Mouse (Mus musculus) midbrain, embryonic 12.5 days (tissue): Measurements from ENCODE around the gene Ankrd9. TPM values are rescaled to one million over a fixed set of nuclear protein-coding genes. Genes with fewer than 3 reads are reported as not detected.
A peak's percentile ranks its signal among the peaks of the same experiment; 100 is the strongest.

Experiments used
- ATAC-seq: fragments of 200-750 bp; cut with Nextera tagmentation; 2 replicates; pipeline ENCODE4 v1.8.0; 2017; ENCODE audit warnings: low read depth, moderate TSS enrichment, moderate library complexity; ENCODE audit not compliant: low FRiP score
- H3K27ac ChIP-seq: fragments of 300-500 bp; sonication (generic); replicated peaks from 2 replicates; pipeline ENCODE4 v1.5.1; 2016; ENCODE audit warnings: mild to moderate bottlenecking
- H3K27me3 ChIP-seq: fragments of 300-500 bp; sonication (generic); 2 replicates; pipeline ENCODE4 v1.6.1; 2016; ENCODE audit warnings: mild to moderate bottlenecking
- H3K36me3 ChIP-seq: fragments of 300-500 bp; sonication (generic); 2 replicates; pipeline ENCODE4 v1.6.1; 2016
- H3K4me1 ChIP-seq: fragments of 300-500 bp; sonication (generic); 2 replicates; pipeline ENCODE4 v1.6.1; 2016
- H3K4me2 ChIP-seq: fragments of 300-500 bp; sonication (generic); replicated peaks from 2 replicates; pipeline ENCODE4 v1.6.1; 2016; ENCODE audit warnings: mild to moderate bottlenecking, moderate library complexity
- H3K4me3 ChIP-seq: fragments of 300-500 bp; sonication (generic); 2 replicates; pipeline ENCODE4 v1.5.1; 2016; ENCODE audit warnings: mild to moderate bottlenecking
- H3K9ac ChIP-seq: fragments of 300-500 bp; sonication (generic); replicated peaks from 2 replicates; pipeline ENCODE4 v1.6.1; 2016; ENCODE audit warnings: mild to moderate bottlenecking, moderate library complexity
- H3K9me3 ChIP-seq: fragments of 300-500 bp; sonication (generic); 2 replicates; pipeline ENCODE4 v1.6.1; 2016; ENCODE audit warnings: mild to moderate bottlenecking
- WGBS: fragments of 180-500 bp; shearing (Covaris S2); methylation state at CpG from one replicate; pipeline ENCODE4 v1.1.7; 2016; 5-methylcytosine and 5-hydroxymethylcytosine counted together
- polyA plus RNA-seq: library from polyadenylated mRNA; unstranded; fragments of >200 nt; fragmentation: Nextera tagmentation; extraction: Ambion mirVana; gene quantifications from 2 replicates; pipeline ENCODE4 v1.2.1, GENCODE M21; 2016

Ankrd9 gene
- polyA plus RNA-seq, 1 experiment from 2014 or later, result 11.7 TPM

DNA sequence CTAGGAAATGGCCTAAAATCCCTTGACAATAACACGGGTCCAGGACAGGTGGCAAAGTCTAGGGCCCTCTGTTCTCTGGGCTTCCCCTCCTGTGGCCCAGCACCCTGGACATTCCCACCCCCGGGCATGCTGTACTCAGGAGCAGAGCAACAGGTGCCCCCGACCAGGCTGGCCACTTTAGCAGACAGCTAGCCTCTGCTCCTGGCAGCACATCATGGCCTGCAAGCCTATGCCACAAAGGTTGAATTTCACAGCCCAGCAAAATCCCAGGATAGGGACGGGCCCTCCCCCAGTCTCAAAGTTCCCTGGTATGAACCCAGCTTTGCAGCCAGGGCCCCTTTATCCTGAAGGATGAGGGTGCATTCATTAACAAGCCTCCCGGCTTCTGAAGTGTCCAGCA is 3.5 kb downstream of the Ankrd9 start:
- H3K4me3 ChIP-seq, result no peak overlapping the region
- no peaks in the 10 kb centered on the region for H3K9me3 ChIP-seq
- H3K4me1 ChIP-seq, result peaks cover 13% of the 10 kb centered on the region
- no peaks in the 10 kb centered on the region for H3K27me3 ChIP-seq
- peaks cover 48% of the 10 kb centered on the region for H3K36me3 ChIP-seq
- H3K27ac ChIP-seq, result no peak overlapping the region
- H3K9ac ChIP-seq, result no peak overlapping the region
- no peak overlapping the region for H3K4me2 ChIP-seq
- WGBS, result 87% methylated on average over 5 of the region's 5 CpGs
- no peak for ATAC-seq

DNA sequence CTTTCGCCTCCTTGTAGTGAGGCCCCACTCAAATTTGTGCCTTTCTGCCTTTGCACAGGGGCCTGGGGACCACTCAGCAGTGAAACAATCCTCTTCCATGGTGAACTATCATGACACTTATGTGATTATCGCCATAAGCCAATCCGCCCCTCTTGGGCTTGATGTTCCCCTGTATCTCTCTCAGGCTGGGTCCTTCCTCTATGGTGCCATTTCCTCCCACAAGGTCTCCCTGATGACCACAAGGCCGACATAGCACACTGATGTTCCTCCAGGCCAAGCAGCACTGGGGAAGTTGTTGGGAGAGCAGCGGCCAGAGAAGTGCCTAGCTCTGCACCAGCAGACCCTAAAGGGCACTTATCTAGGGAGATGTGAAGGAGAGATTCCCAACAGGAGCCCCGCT is 4.1 kb downstream of the Ankrd9 start:
- no peak overlapping the region for H3K27ac ChIP-seq
- H3K9ac ChIP-seq, result no peak overlapping the region
- no peak for ATAC-seq
- 94% methylated on average over 6 of the region's 6 CpGs for WGBS
- peaks cover 13% of the 10 kb centered on the region for H3K4me1 ChIP-seq
- no peak overlapping the region for H3K4me2 ChIP-seq
- H3K4me3 ChIP-seq, result no peak overlapping the region
- peaks cover 55% of the 10 kb centered on the region for H3K36me3 ChIP-seq
- H3K27me3 ChIP-seq, result no peaks in the 10 kb centered on the region
- no peaks in the 10 kb centered on the region for H3K9me3 ChIP-seq

DNA sequence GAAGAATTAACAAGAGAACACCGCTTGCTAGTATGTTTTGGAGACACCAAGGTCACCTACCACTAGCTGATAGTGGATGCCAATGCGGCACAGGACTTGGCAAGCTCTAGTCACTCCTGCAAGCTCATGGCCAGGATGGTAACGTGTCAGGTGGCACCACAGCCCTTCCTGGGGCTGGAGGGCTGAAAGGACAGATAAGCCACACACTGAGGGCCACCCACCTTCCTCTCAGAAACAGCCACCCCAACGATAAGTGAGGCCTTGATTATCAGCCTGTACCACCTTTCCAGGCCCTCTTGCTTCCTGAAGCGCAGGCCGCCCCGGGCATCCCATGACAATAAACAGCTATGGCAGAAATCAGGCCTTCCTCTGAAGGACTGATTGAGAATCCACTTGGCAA is 4.5 kb downstream of the Ankrd9 start:
- WGBS, result 96% methylated on average over 7 of the region's 7 CpGs
- Histone ChIP-seq H3K9ac (no peak overlapping the region), H3K36me3 (peaks cover 59% of the 10 kb centered on the region), H3K4me3 (no peak overlapping the region), H3K4me2 (no peak overlapping the region), H3K27ac (no peak overlapping the region), H3K27me3 (no peaks in the 10 kb centered on the region), H3K4me1 (peaks cover 12% of the 10 kb centered on the region), H3K9me3 (no peaks in the 10 kb centered on the region)
- ATAC-seq, result no peak

DNA sequence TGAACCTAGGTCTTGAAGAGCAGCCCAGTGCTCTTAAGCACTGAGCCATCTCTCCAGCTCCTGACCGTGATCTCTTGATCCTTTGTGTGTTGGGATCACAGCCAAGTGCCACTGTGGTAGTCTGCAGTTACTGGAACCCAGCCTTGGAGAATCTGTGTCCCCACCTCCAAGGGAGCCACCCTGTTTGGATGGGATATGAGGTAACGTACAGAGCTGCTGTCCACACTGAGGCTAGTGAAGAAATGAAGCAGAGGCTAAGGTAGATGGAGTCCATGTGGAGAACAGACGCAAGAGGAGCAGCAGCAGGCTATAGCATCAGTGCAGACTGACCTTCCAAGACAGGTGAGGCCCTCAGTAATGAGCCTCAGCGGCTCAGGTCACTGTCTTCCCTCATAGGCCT is 5.0 kb downstream of the Ankrd9 start:
- peaks cover 64% of the 10 kb centered on the region for H3K36me3 ChIP-seq
- no peak overlapping the region for H3K9ac ChIP-seq
- no peak for ATAC-seq
- H3K27ac ChIP-seq, result no peak overlapping the region
- no peak overlapping the region for H3K4me2 ChIP-seq
- H3K4me1 ChIP-seq, result peaks cover 9% of the 10 kb centered on the region
- no peaks in the 10 kb centered on the region for H3K27me3 ChIP-seq
- no peaks in the 10 kb centered on the region for H3K9me3 ChIP-seq
- H3K4me3 ChIP-seq, result no peak overlapping the region
- WGBS, result 98% methylated on average over 4 of the region's 4 CpGs

DNA sequence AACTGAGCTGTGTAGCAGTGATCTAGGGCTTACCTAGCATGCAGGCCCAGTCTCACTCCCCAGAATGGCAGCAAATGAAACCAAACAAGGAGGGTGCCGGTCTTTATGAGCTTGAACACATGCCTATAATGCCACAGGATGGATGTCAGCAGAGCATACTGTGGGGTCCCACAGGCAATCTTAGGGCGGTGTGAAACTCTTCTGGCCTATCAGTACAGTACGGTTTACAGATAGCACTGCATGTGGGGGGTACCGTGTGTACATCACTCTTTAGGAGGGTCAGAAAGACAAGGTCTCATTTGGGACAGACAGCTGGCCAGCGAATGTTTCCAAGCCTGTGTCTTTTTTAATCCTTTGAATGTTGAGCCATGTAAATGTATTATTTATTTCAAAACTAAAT is 6.9 kb downstream of the Ankrd9 start:
- H3K4me2 ChIP-seq, result no peak overlapping the region
- 94% methylated on average over 5 of the region's 5 CpGs for WGBS
- H3K27ac ChIP-seq, result no peak overlapping the region
- no peak for ATAC-seq
- no peak overlapping the region for H3K9ac ChIP-seq
- H3K36me3 ChIP-seq, result peaks cover 73% of the 10 kb centered on the region
- no peaks in the 10 kb centered on the region for H3K4me1 ChIP-seq
- H3K4me3 ChIP-seq, result no peak overlapping the region
- no peaks in the 10 kb centered on the region for H3K27me3 ChIP-seq
- no peaks in the 10 kb centered on the region for H3K9me3 ChIP-seq

DNA sequence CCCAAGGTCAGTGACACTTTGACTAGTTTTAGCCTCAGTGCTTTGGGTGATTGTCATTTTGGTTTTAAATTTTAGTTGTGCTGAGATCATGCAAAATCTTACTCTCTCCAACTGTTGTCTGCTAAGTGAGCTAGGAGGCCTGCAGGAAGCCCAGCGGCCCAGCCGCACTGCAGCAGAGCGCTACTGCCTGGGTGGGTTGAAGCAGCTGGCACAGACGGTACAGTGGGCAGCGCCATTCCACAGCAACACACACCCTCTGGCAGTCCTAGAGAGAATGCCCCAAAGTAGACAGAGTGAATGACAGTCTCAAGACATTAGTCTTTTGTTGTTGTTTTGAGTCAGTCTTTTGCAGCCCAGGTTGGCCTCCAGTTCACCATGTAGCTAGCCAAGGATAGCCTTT is 8.4 kb downstream of the Ankrd9 start:
- 97% methylated on average over 5 of the region's 5 CpGs for WGBS
- Histone ChIP-seq H3K36me3 (peaks cover 59% of the 10 kb centered on the region), H3K27me3 (no peaks in the 10 kb centered on the region)

DNA sequence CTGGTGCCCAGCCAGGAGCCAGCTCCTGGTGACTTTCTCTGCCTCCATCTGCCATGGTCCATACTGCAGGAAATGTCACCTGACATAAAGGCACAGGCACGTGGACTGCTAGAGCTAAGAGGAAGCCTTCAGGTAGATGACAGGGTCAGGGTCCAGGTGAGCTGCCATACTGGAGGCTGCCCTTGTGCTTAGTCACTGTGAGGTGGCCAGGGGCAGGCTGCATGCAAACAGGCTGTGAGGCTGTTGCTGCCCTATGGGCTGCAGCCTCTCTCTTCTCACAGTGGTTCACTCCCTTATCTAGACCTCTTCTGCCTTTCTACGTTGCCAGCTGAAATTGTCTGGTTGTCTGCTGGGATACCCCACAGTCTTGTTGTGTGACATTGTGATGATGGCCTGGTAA is 11.7 kb downstream of the Ankrd9 start:
- WGBS, result 97% methylated on average over 2 of the region's 2 CpGs
- H3K36me3 ChIP-seq, result peaks cover 40% of the 10 kb centered on the region

More for the DNA sequence above, 8.4 kb downstream of the Ankrd9 start:
- Histone ChIP-seq H3K4me3 (0 out of 2 replicates have a peak overlapping the region, but pooled peaks have one; percentile 2), H3K9ac (no peak overlapping the region), H3K4me2 (no peak overlapping the region), H3K9me3 (no peaks in the 10 kb centered on the region), H3K27ac (no peak overlapping the region), H3K4me1 (no peaks in the 10 kb centered on the region)
- ATAC-seq, result no peak

DNA sequence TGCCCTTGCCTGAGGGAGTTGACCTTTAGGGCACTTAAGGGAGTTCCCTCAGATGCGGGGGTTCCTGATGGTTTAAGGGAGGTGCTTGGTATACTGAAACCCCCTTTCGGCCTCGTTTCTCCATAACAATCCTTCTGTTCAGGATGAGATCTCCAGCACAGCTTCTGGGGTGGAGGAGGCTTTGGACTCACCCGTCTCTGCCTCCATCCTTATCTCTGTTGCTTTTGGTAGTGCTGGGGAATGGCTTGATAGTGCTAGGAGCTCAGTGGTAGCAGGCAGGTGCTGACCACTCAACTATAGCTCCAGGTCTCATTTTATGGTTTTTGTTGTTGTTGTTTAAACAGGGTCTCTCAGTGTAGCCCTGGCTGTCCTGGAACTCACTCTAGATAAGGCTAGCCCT is 12.8 kb downstream of the Ankrd9 start:
- Histone ChIP-seq H3K27ac (no peak overlapping the region), H3K4me3 (no peak overlapping the region), H3K9ac (no peak overlapping the region), H3K4me2 (no peak overlapping the region), H3K9me3 (no peaks in the 10 kb centered on the region), H3K36me3 (peaks cover 48% of the 10 kb centered on the region), H3K27me3 (no peaks in the 10 kb centered on the region), H3K4me1 (no peaks in the 10 kb centered on the region)
- no peak for ATAC-seq
- WGBS, result 90% methylated on average over 4 of the region's 4 CpGs

More for the DNA sequence above, 11.7 kb downstream of the Ankrd9 start:
- Histone ChIP-seq H3K9me3 (no peaks in the 10 kb centered on the region), H3K4me2 (no peak overlapping the region), H3K9ac (no peak overlapping the region), H3K27ac (no peak overlapping the region), H3K27me3 (no peaks in the 10 kb centered on the region), H3K4me1 (no peaks in the 10 kb centered on the region), H3K4me3 (no peak overlapping the region)
- no peak for ATAC-seq

DNA sequence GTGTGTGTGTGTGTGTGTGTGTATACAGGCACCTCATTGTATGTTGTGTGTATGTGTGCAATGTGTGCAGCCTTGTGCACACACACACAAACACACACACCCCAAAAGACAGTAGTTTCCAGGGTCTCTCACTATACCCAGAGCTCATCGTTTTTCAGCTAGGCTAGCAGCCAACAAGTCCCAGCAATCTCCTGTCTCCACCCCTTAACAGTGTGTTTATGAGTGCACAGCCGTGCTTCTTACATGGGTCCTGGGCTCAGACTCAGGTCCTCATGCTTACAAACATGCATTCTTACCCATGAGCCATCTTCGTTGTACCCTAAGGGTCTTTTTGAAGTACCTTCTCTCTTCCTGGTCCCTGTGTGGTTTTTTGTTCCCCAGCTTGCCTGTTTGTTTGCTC is 13.3 kb downstream of the Ankrd9 start:
- H3K9me3 ChIP-seq, result no peaks in the 10 kb centered on the region

DNA sequence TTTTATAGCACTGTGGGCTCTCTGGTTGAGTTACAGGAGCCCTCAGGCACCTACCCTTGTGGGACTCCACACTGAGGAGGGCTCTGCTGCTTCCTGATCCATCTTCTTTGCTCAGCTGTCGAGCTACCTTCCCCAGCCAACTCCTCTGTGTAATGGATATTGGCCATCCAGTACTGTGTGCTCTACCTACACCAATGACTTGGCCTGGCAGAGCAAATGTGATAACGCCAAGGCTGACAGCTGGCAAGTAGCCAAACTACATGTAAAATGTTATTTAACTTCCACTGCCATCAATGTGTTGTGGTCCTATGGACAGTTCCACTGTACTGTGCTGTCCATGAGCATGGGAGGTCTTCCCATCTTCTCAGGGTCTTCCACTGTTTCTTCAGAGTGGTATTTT is 16.9 kb downstream of the Ankrd9 start:
- H3K4me1 ChIP-seq, result no peaks in the 10 kb centered on the region
- H3K27ac ChIP-seq, result no peak overlapping the region
- H3K9ac ChIP-seq, result no peak overlapping the region
- H3K4me3 ChIP-seq, result no peak overlapping the region
- H3K27me3 ChIP-seq, result no peaks in the 10 kb centered on the region
- peaks cover 35% of the 10 kb centered on the region for H3K36me3 ChIP-seq
- H3K9me3 ChIP-seq, result no peaks in the 10 kb centered on the region
- ATAC-seq, result no peak
- 89% methylated on average over 2 of the region's 2 CpGs for WGBS
- no peak overlapping the region for H3K4me2 ChIP-seq

More for the DNA sequence above, 13.3 kb downstream of the Ankrd9 start:
- 86% methylated on average over 3 of the region's 3 CpGs for WGBS
- H3K9ac ChIP-seq, result no peak overlapping the region; the same call in 1 of the 2 replicates
- no peak for ATAC-seq
- H3K4me2 ChIP-seq, result no peak overlapping the region
- H3K4me3 ChIP-seq, result no peak overlapping the region
- H3K4me1 ChIP-seq, result no peaks in the 10 kb centered on the region
- H3K27me3 ChIP-seq, result no peaks in the 10 kb centered on the region
- peaks cover 47% of the 10 kb centered on the region for H3K36me3 ChIP-seq
- H3K27ac ChIP-seq, result no peak overlapping the region

DNA sequence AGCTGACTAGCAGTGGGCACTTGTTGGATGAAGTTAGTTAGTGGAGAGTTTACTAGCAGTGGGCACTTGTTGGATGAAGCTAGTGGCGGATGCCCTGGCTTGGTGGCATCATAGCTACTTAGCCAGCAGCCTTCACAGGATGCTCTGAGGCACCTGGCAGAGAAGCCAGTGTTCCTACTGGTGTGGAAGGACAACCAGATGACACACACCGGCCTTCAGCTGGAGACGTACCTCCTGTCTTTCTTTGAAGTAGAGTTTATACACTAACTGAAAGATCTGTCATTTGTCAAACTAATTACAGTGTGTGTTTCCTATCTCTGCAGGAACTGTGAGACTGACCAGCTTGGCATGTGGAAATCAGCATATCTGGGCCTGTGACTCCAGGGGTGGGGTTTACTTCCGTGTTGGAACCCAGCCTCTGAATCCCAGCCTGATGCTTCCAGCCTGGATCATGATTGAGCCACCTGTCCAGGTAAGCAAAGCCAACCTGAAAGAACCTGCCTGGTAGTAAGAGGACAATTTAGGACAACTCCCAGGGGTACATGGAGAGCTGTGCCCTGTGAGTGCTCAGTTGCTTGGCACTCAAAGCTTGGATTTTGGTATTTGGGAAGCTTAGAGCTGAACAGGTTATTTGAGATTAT is 24.4 kb downstream of the Ankrd9 start:
- no peak for ATAC-seq
- Histone ChIP-seq H3K27ac (no peak overlapping the region), H3K9ac (no peak overlapping the region), H3K4me1 (no peaks in the 10 kb centered on the region), H3K4me2 (no peak overlapping the region), H3K4me3 (no peak overlapping the region), H3K27me3 (no peaks in the 10 kb centered on the region), H3K36me3 (peaks cover 32% of the 10 kb centered on the region), H3K9me3 (no peaks in the 10 kb centered on the region)
- 86% methylated on average over 4 of the region's 4 CpGs for WGBS

DNA sequence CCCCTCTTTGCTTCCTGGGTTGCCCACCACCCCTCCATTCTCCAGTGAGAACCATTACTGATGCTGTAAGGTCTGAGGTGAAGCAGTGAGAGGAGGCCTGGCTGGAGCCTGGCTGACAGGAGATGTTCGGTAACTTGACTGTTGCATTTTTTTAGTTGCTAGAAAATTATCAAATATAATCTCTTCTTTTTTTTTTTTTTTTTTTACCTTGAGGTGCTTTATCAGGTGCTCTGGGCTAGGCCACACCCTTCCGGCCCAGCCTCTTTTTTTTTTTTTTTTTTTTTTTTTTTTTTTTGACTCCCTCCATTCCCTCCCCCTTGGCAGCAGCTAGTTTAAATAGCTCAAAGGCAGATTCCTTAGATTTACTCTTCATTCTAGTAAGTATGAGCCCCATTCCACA is 24.9 kb downstream of the Ankrd9 start:
- Histone ChIP-seq H3K36me3 (peaks cover 31% of the 10 kb centered on the region), H3K4me2 (no peak overlapping the region)
- 87% methylated on average over 2 of the region's 2 CpGs for WGBS

DNA sequence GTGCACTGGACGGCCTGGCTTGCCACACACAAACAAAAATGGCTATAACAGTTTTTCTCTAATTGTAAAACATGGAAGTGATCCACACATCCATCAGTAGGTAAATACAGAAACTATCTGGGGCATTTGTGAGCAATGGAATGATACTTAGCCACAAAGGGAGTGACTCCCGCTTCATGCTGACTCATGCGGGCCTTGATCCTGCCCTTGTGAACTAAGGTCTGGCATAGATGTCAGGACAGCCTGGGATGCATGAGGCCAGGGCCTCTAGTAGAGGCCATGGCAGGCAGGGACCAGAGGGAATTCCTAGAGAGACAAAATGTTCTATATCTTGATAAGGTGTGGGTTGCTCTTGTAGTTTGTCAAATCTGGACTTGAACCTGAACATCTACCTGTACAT is 25.4 kb downstream of the Ankrd9 start:
- 84% methylated on average over 3 of the region's 3 CpGs for WGBS

More for the DNA sequence above, 24.9 kb downstream of the Ankrd9 start:
- Histone ChIP-seq H3K9ac (no peak overlapping the region), H3K9me3 (no peaks in the 10 kb centered on the region), H3K27me3 (no peaks in the 10 kb centered on the region), H3K4me1 (no peaks in the 10 kb centered on the region), H3K4me3 (no peak overlapping the region), H3K27ac (no peak overlapping the region)
- no peak for ATAC-seq

More for the DNA sequence above, 25.4 kb downstream of the Ankrd9 start:
- no peak overlapping the region for H3K9ac ChIP-seq
- no peak overlapping the region for H3K4me3 ChIP-seq
- no peak for ATAC-seq
- peaks cover 34% of the 10 kb centered on the region for H3K36me3 ChIP-seq
- no peak overlapping the region for H3K4me2 ChIP-seq
- no peak overlapping the region for H3K27ac ChIP-seq
- no peaks in the 10 kb centered on the region for H3K9me3 ChIP-seq
- no peaks in the 10 kb centered on the region for H3K27me3 ChIP-seq
- H3K4me1 ChIP-seq, result no peaks in the 10 kb centered on the region
